Mouse (Mus musculus): ENCODE measurements around the gene Skap2.

DNA sequence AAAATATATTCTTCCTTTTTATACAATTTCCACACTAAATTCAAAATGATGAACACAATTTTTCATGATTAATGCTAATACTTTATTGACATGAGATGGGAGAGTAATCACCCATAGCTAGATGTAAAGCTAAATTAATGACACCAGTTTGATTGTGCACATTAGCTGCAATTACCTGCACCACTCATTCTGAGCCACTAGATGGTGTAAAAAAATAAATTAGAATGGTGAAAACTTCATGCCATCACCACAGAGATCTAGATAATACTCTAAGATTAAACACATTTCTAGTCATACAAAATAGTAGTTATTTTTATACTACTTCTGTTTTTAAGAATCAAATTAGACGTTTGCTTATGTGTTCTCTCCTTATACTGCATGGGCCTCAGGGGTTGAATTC, 141.2 kb downstream of the Skap2 start:
- TF ChIP-seq CTCF (IDR thresholded peaks at IDR 0.05; ENCODE audit: extremely low read depth, insufficient read depth, insufficient read length, insufficient replicate concordance), result no peak
- TF ChIP-seq POLR2A (IDR thresholded peaks at IDR 0.05; ENCODE audit: low read depth, low read length), result no peak
